Mouse (Mus musculus) retina, postnatal 1 day (tissue): ENCODE data around the gene Aldh3b2.
A peak's percentile ranks its signal among the peaks of the same experiment; 100 is the strongest.

Experiments used
- DNase-seq: peaks from one replicate; pipeline ENCODE4 v3.0.0-alpha.2; 2012

The Aldh3b2 gene

GRCm38 (mm10) chr19:3990804-3991203, 18.7 kb downstream of the Aldh3b2 start:
- DNase-seq: peak; percentile 27

GRCm38 (mm10) chr19:3991562-3991961, 19.4 kb downstream of the Aldh3b2 start:
- no peak for DNase-seq

- no peak for DNase-seq
Observed at GRCm38 (mm10) chr19:3991966-3992365, 19.8 kb downstream of the Aldh3b2 start.

GRCm38 (mm10) chr19:3992416-3992815, 20.3 kb downstream of the Aldh3b2 start, which contains the start of gene Tbx10:
Gene Tbx10 (plus strand): TSS chr19:3992752.
- DNase-seq: no peak

- DNase-seq: no peak
Observed at GRCm38 (mm10) chr19:3994932-3995331, 22.8 kb downstream of the Aldh3b2 start.

- no peak for DNase-seq
Observed at GRCm38 (mm10) chr19:3995505-3995904, 23.4 kb downstream of the Aldh3b2 start.

GRCm38 (mm10) chr19:3996106-3996505, 24.0 kb downstream of the Aldh3b2 start:
- DNase-seq: no peak

- no peak for DNase-seq
Observed at GRCm38 (mm10) chr19:3996747-3997146, 24.6 kb downstream of the Aldh3b2 start.

- DNase-seq: peak; percentile 21
Observed at GRCm38 (mm10) chr19:3997231-3997630, 25.1 kb downstream of the Aldh3b2 start.

- no peak for DNase-seq
Observed at GRCm38 (mm10) chr19:3998335-3998734, 26.2 kb downstream of the Aldh3b2 start.

GRCm38 (mm10) chr19:3999121-3999730, 27.1 kb downstream of the Aldh3b2 start:
- DNase-seq: no peak

- peak; percentile 98 for DNase-seq
Observed at GRCm38 (mm10) chr19:4000119-4000900, 28.2 kb downstream of the Aldh3b2 start, which contains the start of the genes Nudt8 and Gm49405. Gene Nudt8 (plus strand): TSS chr19:4000580. Gene Gm49405 (plus strand): TSS chr19:4000626.

- no peak for DNase-seq
Observed at GRCm38 (mm10) chr19:4000949-4001525, 28.9 kb downstream of the Aldh3b2 start.

- DNase-seq: no peak
Observed at GRCm38 (mm10) chr19:4001752-4002151, 29.6 kb downstream of the Aldh3b2 start.

GRCm38 (mm10) chr19:4003112-4003511, 31.0 kb downstream of the Aldh3b2 start, which contains the start of gene Doc2g:
Gene Doc2g (plus strand): TSS chr19:4003313.
- no peak for DNase-seq

GRCm38 (mm10) chr19:4003641-4004040, 31.5 kb downstream of the Aldh3b2 start:
- DNase-seq: no peak

- DNase-seq: no peak
Observed at GRCm38 (mm10) chr19:4004331-4004730, 32.2 kb downstream of the Aldh3b2 start.

- no peak for DNase-seq
Observed at GRCm38 (mm10) chr19:4005091-4005490, 33.0 kb downstream of the Aldh3b2 start.

GRCm38 (mm10) chr19:4005971-4006370, 33.8 kb downstream of the Aldh3b2 start:
- no peak for DNase-seq

GRCm38 (mm10) chr19:4011086-4011485, 39.0 kb downstream of the Aldh3b2 start:
- DNase-seq: no peak

GRCm38 (mm10) chr19:4012432-4013022, 40.4 kb downstream of the Aldh3b2 start, which contains the start of gene Ndufv1:
Gene Ndufv1 (minus strand): TSS chr19:4012806.
- peak; percentile 100 for DNase-seq

- no peak for DNase-seq
Observed at GRCm38 (mm10) chr19:4013066-4013465, 40.9 kb downstream of the Aldh3b2 start.

GRCm38 (mm10) chr19:4014802-4015201, 42.7 kb downstream of the Aldh3b2 start:
- peak; percentile 87 for DNase-seq
